Mouse (Mus musculus) neural tube, embryonic 10.5 days (tissue): ENCODE measurements around the gene Dpyd.
A peak's percentile ranks its signal among the peaks of the same experiment; 100 is the strongest.

Experiments used
- DNase-seq: peaks from one replicate; pipeline ENCODE4 v3.0.0-alpha.2; 2017; ENCODE audit warnings: low spot score; ENCODE audit errors: extremely low spot score

The Dpyd gene

GRCm38 (mm10) chr3:119361555-119362385 is 799.8 kb downstream of the Dpyd start:
- DNase-seq: no peak

- no peak for DNase-seq
These were observed 800.5 kb downstream of the Dpyd start for GRCm38 (mm10) chr3:119362392-119362791.

GRCm38 (mm10) chr3:119368931-119369330 is 807.0 kb downstream of the Dpyd start:
- no peak for DNase-seq

- no peak for DNase-seq
These were observed 819.2 kb downstream of the Dpyd start for GRCm38 (mm10) chr3:119381119-119381518.

- DNase-seq: no peak
These were observed 820.5 kb downstream of the Dpyd start for GRCm38 (mm10) chr3:119382395-119382794.

- peak; percentile 21 for DNase-seq
These were observed 825.6 kb downstream of the Dpyd start for GRCm38 (mm10) chr3:119387332-119388105.

- DNase-seq: no peak
These were observed 835.3 kb downstream of the Dpyd start for GRCm38 (mm10) chr3:119397205-119397604.

- no peak for DNase-seq
These were observed 841.2 kb downstream of the Dpyd start for GRCm38 (mm10) chr3:119402836-119403728.

GRCm38 (mm10) chr3:119419087-119419709 is 857.3 kb downstream of the Dpyd start:
- DNase-seq: no peak

- DNase-seq: no peak
These were observed 857.8 kb downstream of the Dpyd start for GRCm38 (mm10) chr3:119419745-119420144.

GRCm38 (mm10) chr3:119431339-119431738 is 869.4 kb downstream of the Dpyd start:
- DNase-seq: no peak

- DNase-seq: no peak
These were observed 869.8 kb downstream of the Dpyd start for GRCm38 (mm10) chr3:119431757-119432156.

- no peak for DNase-seq
These were observed 885.6 kb downstream of the Dpyd start for GRCm38 (mm10) chr3:119447559-119447958.

- DNase-seq: no peak
These were observed 902.1 kb downstream of the Dpyd start for GRCm38 (mm10) chr3:119464073-119464472.

GRCm38 (mm10) chr3:119464479-119464878 is 902.5 kb downstream of the Dpyd start:
- no peak for DNase-seq

GRCm38 (mm10) chr3:119467723-119468122 is 905.8 kb downstream of the Dpyd start:
- DNase-seq: no peak
